Mouse (Mus musculus) cerebellum, adult 9-10 months (tissue): ENCODE data around the gene Gm20594.

Experiments used
- DNase-seq: peaks from one replicate; pipeline ENCODE4 v3.0.0; 2022

Gene Gm20594

GRCm38 (mm10) chr6:79817616-79818015, at the start of gene Gm20594:
Gene Gm20594 (plus strand): TSS chr6:79817916.
- no peak for DNase-seq

GRCm38 (mm10) chr6:79818114-79818513, 398 bp downstream of the Gm20594 start:
- no peak for DNase-seq

- no peak for DNase-seq
Measured at GRCm38 (mm10) chr6:79833845-79834244, 16.1 kb downstream of the Gm20594 start.

- no peak for DNase-seq
Measured at GRCm38 (mm10) chr6:79846829-79847228, 29.1 kb downstream of the Gm20594 start.
